Mouse (Mus musculus) left cerebral cortex, postnatal 4 days (tissue): ENCODE measurements around the gene Stx8. TPM values are rescaled to one million over a fixed set of nuclear protein-coding genes. Genes with fewer than 3 reads are reported as not detected.
A peak's percentile ranks its signal among the peaks of the same experiment; 100 is the strongest.

Experiments used
- DNase-seq: peaks from one replicate; pipeline ENCODE4 v3.0.0-alpha.2; 2022
- intact Hi-C: fragments of 180-260 bp; cut with DNase I; formaldehyde crosslinking; loops from one replicate; pipeline ENCODE4 v1.15.1; 2025
- total RNA-seq, 2 experiments: library from RNA; stranded (reverse); gene quantifications; 2 replicates each; pipeline ENCODE4 v1.2.3; 2021

Stx8 gene
- total RNA-seq, 2 experiments from 2014 or later = 26.7 to 30.1 TPM

- no peak for DNase-seq
- intact Hi-C loops = no loop called here
These were observed 248.7 kb downstream of the Stx8 start for GRCm38 (mm10) chr11:68214496-68215205.

GRCm38 (mm10) chr11:68215206-68215912, 249.4 kb downstream of the Stx8 start:
- intact Hi-C loops = no loop called here
- DNase-seq = peak; percentile 52

- intact Hi-C loops = no loop called here
- DNase-seq = no peak
These were observed 250.0 kb downstream of the Stx8 start for GRCm38 (mm10) chr11:68216041-68216440.

- intact Hi-C loops = no loop called here
- no peak for DNase-seq
These were observed 254.7 kb downstream of the Stx8 start for GRCm38 (mm10) chr11:68220733-68221132.

- intact Hi-C loops = no loop called here
- DNase-seq = no peak
These were observed 256.2 kb downstream of the Stx8 start for GRCm38 (mm10) chr11:68222209-68222608.

GRCm38 (mm10) chr11:68223143-68223542, 257.1 kb downstream of the Stx8 start:
- DNase-seq = no peak
- intact Hi-C loops = no loop called here

- intact Hi-C loops = no loop called here
- DNase-seq = no peak
These were observed 260.7 kb downstream of the Stx8 start for GRCm38 (mm10) chr11:68226654-68227057.

- no peak for DNase-seq
- intact Hi-C loops = no loop called here
These were observed 261.8 kb downstream of the Stx8 start for GRCm38 (mm10) chr11:68227837-68228236.

GRCm38 (mm10) chr11:68228941-68229665, 263.1 kb downstream of the Stx8 start:
- no peak for DNase-seq
- intact Hi-C loops = no loop called here

- no peak for DNase-seq
- intact Hi-C loops = no loop called here
These were observed 265.6 kb downstream of the Stx8 start for GRCm38 (mm10) chr11:68231558-68231957.

- peak; percentile 93 for DNase-seq
- intact Hi-C loops = no loop called here
These were observed 267.5 kb downstream of the Stx8 start for GRCm38 (mm10) chr11:68233469-68233965.

- intact Hi-C loops = no loop called here
- DNase-seq = no peak
These were observed 273.8 kb downstream of the Stx8 start for GRCm38 (mm10) chr11:68239756-68240155.

- peak; percentile 70 for DNase-seq
- intact Hi-C loops = no loop called here
These were observed 278.4 kb downstream of the Stx8 start for GRCm38 (mm10) chr11:68244254-68244991.

GRCm38 (mm10) chr11:68244992-68245261, 278.9 kb downstream of the Stx8 start:
- intact Hi-C loops = no loop called here
- DNase-seq = no peak

GRCm38 (mm10) chr11:68247897-68248296, 281.9 kb downstream of the Stx8 start:
- intact Hi-C loops = no loop called here
- DNase-seq = no peak

- intact Hi-C loops = no loop called here
- no peak for DNase-seq
These were observed 284.1 kb downstream of the Stx8 start for GRCm38 (mm10) chr11:68250106-68250505.

- no peak for DNase-seq
- intact Hi-C loops = no loop called here
These were observed 287.5 kb downstream of the Stx8 start for GRCm38 (mm10) chr11:68253531-68253930.
